Mouse (Mus musculus): ENCODE measurements at regions not wholly inside any gene's neighbourhood (a gene's known extent, or its start where the extent isn't known, plus 50 kb on each side); places are given as distances from the start of the nearest gene placed in this dataset.

DNA sequence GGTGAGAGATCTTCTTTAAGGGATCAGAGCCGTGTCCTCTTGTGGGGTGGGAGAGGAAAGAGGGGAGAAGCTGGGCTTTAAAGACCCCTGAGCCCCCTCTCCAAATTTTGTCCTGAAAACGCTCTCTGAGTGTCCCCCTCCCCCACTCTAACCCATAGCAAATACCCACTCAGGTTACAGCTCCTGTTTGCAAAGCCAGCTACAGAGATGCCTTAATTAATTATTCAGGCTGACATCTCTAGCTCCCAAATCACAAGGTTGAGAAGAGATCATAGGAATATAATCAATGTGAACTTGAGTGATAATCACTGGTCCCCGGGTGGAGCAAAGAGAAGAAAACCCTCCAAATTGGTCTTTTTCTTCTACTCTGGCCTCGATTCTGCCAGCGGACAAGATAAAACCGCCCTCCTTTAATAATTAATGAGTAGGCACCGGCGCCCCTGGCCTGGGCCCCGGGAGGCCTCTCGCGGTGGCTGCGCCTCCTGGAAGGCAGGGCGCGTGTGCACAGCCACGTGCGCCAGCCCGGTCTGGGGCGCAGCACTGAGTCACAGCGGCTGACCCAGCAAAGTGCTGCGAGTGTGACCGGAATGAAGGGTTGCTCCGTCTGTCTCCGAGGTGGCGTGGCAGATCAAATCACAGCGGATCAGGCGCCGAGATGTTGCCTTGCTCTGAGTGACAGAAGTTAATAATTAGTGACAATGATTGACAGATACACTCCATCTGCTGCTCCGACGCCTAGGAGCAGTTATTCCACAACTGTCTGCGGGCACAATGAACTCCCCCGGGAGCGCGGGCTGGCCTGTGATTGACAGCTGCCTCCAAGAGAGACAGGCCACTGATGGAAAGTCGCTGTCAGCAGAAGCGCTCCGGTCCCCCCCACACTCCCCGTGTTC is 72.7 kb upstream of the 4930535I16Rik start:
- DNase-seq (ENCODE audit: low spot score), result peak; percentile 1
